Mouse (Mus musculus) olfactory bulb, adult 2 months (tissue): ENCODE measurements around the gene Emc9.

Experiments
- CTCF ChIP-seq: fragments of 200-500 bp; IDR thresholded peaks from 2 replicates; pipeline ENCODE4 v1.5.1; 2012; ENCODE audit warnings: low read depth, mild to moderate bottlenecking, low read length, moderate library complexity; ENCODE audit not compliant: insufficient read depth
- POLR2A ChIP-seq: fragments of 200-500 bp; IDR thresholded peaks from 2 replicates; pipeline ENCODE4 v1.6.1; 2012; ENCODE audit warnings: mild to moderate bottlenecking, low read depth, low read length, moderate library complexity; ENCODE audit not compliant: insufficient read depth

DNA sequence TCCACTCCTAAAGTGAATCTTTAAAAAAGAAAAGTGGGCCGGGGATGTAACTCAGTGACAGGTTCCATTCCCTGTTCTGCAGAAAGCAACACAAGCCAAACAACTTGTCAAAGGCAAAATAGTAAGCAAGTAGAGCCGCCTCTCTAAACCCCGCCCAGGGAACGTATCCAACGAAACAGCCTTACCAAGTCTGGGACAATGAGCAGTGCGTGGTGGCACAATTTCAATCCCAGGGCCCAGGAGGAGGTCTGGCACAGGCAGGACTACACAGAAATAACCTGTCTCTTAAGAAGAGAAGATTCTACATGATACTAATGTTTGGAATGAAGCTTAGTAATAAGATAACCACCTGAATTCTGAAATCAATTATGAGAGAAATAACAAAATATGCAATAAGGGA, 34.9 kb downstream of the Emc9 start:
- TF ChIP-seq CTCF (no peak), POLR2A (no peak)
